Mouse (Mus musculus) urinary bladder, postnatal 25 days (tissue): ENCODE results near the gene Krtap5-4.
"Not testable (repeated sequence)": the region's sequence is repeated elsewhere in the genome, so short reads cannot be mapped to it uniquely, and the experiment has no call there.

Source experiments
- DNase-seq: peaks from one replicate; pipeline ENCODE4 v3.0.0; 2022; ENCODE audit warnings: low spot score

The Krtap5-4 gene

GRCm38 (mm10) chr7:142321637-142322306 is 18.4 kb downstream of the Krtap5-4 start:
- DNase-seq: not testable (repeated sequence)

GRCm38 (mm10) chr7:142322641-142323040 is 19.3 kb downstream of the Krtap5-4 start:
- no peak for DNase-seq

GRCm38 (mm10) chr7:142323396-142324117 is 20.2 kb downstream of the Krtap5-4 start:
- DNase-seq: no peak

GRCm38 (mm10) chr7:142326714-142327445 is 23.5 kb downstream of the Krtap5-4 start:
- DNase-seq: peak; percentile 28

GRCm38 (mm10) chr7:142328507-142328906 is 25.2 kb downstream of the Krtap5-4 start:
- no peak for DNase-seq

- DNase-seq: no peak
Observed at GRCm38 (mm10) chr7:142330271-142330724, 26.9 kb downstream of the Krtap5-4 start.

- DNase-seq: no peak
Observed at GRCm38 (mm10) chr7:142331281-142331680, 27.9 kb downstream of the Krtap5-4 start.

GRCm38 (mm10) chr7:142332741-142333140 is 29.4 kb downstream of the Krtap5-4 start:
- DNase-seq: not testable (repeated sequence)

- peak; percentile 94 for DNase-seq
Observed at GRCm38 (mm10) chr7:142334246-142334645, 30.9 kb downstream of the Krtap5-4 start.

GRCm38 (mm10) chr7:142335151-142335550 is 31.8 kb downstream of the Krtap5-4 start:
- DNase-seq: no peak

GRCm38 (mm10) chr7:142340269-142340970 is 37.1 kb downstream of the Krtap5-4 start:
- DNase-seq: no peak

GRCm38 (mm10) chr7:142341564-142342246 is 38.4 kb downstream of the Krtap5-4 start:
- no peak for DNase-seq

GRCm38 (mm10) chr7:142342247-142342640 is 38.9 kb downstream of the Krtap5-4 start:
- DNase-seq: no peak

- no peak for DNase-seq
Observed at GRCm38 (mm10) chr7:142347542-142347941, 44.2 kb downstream of the Krtap5-4 start.

- DNase-seq: no peak
Observed at GRCm38 (mm10) chr7:142349308-142349961, 46.1 kb downstream of the Krtap5-4 start.

GRCm38 (mm10) chr7:142351569-142351968 is 48.2 kb downstream of the Krtap5-4 start:
- DNase-seq: no peak

GRCm38 (mm10) chr7:142353854-142354253 is 50.5 kb downstream of the Krtap5-4 start:
- DNase-seq: no peak
